Mouse (Mus musculus) layer of hippocampus, adult 9-11 months (tissue): Measurements from ENCODE around the gene Cpsf6.

Source experiments
- DNase-seq: peaks from one replicate; pipeline ENCODE4 v3.0.0; 2022

Cpsf6 gene

DNA sequence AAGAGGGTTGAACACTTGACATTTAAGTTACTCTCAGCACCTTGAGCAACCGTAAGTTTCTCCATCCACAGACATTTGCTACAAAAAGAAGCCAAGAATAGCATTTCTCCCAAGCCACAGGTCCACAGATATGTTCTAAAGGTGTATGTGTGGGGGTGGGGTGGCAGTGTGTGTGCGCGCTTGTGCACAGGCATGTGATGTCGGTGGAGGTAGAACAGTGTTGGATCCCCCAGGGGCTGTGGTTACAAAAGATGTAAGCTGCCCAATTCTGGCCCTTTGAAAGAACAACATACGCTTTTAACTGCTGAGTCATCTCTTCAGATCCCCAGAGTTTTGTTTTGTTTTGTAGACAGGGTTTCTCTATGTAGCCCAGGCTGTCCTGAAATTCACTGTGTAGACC is 57.2 kb downstream of the Cpsf6 start:
- no peak for DNase-seq

DNA sequence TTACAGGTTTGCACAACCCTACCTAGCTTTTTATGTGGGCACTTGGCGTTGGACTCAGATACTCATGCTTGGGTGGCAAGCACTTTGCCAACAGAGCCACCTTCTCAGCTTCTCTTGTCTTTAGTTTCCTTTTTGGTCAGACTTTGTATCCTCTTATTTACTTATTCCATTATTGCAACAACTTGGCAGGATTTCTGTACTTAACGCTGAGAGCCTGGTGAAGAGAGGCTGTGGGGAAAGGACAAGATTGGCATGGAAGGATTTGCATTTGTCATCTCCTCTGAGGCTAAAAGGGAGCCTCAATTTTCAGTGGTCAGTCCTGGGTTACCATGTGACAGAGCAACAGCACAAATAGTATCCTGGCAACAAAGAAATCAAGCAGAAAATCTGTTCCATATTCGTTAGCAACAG is 59.2 kb downstream of the Cpsf6 start:
- no peak for DNase-seq

DNA sequence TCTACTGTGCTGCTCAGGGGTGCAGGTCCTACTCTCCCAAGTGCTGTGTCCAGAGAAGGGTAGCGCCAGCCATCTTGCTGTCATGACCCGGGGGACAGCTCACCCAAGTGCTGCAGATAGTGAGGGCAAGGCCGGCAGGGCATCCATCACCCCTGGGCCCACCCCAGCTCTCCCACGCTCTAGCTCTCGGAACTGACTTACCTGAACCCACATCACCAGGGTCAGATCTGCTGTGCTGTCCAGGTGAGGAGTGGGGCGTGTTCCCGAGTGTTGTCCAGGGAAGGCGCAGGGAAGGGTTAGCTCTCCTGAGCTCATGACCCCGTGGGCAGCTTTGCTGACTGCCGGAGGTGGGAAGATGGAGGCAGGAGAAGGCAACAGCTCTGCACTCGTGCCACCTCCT is 63.4 kb downstream of the Cpsf6 start:
- no peak for DNase-seq

DNA sequence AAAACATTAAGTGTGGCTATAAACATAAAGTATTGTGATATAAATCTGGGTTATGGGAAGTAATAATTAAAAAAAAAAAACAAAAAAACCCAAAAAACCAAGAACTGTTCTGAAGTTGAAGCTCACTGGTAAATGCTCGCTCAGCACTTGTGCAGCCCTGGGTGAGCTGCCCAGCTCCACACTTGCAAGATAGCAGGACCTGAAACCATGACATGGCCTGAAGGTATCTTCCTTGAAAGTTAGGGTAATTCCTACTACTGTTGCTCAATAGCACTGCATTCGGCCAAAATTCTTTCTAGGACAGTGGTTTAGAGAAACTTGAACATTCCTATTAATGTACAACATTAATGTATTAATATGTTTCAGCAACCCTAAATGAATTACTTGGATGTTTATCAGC is 66.7 kb downstream of the Cpsf6 start:
- no peak for DNase-seq

DNA sequence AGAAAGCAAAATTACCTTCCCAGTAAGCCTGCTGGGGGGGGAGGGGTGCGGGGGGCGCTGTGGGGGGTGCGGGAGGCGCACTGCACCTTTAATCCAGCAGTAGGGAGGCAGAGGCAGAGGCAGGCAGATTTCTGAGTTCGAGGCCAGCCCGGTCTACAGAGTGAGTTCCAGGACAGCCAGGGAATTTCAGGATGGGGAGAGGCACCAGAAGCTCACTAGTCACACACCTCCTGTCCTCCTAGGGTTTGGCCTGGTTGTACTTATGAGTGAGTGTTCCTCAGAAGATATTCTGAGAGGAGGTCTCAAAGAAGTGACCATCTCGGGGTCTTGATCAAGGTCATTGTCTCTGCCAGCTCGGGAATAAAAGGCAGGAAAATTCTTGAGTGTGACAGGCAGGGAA is 67.6 kb downstream of the Cpsf6 start:
- DNase-seq, result no peak

DNA sequence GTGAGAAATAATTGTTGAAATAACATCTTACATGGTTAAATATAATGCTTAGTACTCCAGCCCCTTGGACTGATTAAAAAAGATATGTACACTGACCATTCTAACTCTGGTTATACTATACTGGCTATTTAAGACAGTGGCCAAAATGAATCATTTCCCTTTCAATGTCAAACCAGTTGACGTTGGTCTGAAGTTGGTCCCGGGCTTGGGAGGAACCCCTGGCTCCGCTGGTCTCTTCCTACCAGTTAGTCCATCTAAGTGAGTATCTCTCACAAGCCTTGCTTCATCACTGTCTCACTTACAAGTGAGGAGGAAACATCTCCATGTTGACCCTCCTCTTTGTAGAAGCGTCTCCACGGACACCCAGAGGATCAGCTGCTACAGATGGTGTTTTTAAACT is 75.4 kb downstream of the Cpsf6 start:
- no peak for DNase-seq

DNA sequence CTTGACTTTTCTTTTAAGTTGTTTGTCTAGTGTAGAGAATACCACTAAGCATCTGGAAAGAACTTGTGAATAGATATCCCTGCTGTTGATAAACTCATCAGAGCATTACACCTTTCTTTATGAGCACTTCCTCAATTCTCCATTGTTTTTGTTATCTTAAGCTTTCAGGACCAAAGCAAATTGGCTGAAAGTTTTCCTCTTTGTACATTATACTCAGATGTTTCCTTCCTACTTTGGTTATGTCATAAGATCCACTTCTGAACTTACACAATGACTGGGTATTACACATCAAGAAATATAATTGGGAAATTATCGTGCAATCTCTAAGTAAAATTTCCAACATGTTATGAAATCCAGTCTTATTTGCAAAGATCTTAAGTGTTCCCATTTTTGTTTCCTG is 78.1 kb downstream of the Cpsf6 start:
- no peak for DNase-seq

DNA sequence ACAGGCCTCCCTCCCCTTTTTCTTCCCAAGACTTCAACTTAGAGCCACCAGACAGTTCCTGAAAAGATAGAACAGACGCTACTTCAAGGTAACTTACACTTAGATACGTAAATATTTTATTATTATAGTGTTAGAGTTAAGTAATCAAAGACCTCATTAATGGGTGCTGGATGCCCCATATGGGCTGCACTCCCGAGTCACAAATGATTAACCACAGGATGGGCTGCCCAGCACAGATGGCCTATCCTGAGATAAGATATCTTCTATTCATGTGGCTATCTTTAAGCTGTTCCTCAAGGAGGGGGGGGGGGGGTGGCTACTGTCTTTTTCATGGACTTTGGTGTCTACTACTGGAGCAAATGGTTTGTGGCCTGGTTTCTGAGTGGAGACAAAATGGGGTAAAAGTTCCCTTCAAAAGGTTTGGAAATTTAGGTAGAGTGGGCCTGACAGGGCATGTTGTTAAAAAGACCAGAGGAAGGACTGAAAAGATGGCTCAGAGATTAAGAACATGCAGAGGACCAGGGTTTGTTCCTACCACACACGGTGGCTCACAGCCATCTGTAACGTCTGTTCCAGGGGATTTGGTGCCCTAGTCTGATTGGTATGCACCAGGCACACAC is 79.8 kb downstream of the Cpsf6 start:
- no peak for DNase-seq

DNA sequence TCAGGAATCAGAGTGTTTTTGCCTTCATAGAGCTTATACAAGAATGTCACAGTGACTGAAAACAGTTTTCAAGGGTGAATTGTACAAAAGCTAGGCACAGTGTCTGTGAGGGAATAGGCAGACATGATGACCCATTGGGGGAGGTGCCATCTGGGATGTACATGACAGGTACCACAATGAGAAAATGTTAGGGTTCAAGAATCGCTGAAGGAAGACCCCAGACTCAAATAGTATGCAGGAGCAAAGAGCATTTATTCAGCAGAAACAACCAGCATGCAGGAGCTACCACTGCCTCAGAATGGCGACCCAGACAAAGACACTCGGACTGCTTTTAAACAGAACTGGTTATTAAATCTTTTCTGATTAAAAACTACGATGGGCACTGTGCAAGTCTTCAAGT is 80.7 kb downstream of the Cpsf6 start:
- DNase-seq, result no peak

DNA sequence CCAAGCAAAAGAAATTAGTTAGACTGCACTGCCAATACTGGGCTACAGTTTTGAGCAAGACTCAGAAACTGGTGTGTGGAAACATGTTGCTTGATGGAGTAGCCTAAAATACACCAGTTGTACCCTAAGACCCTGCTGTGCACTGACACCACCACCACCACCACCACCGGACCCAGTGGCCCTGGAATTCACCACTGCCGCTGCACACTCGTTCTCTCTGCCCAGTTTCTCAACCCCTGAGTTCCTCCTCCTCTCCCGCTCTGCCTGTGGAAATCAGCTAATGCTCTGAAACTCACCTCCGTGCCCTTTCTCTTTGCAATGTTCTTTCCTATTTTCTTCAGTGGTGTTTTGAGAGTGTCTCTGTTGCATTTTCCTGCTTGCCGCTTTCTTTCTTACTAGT is 81.5 kb downstream of the Cpsf6 start:
- no peak for DNase-seq
